Mouse (Mus musculus): Measurements from ENCODE around the gene Ide. TPM values are rescaled to one million over a fixed set of nuclear protein-coding genes. Genes with fewer than 3 reads are reported as not detected.
A peak's percentile ranks its signal among the peaks of the same experiment; 100 is the strongest.
"Not testable (repeated sequence)": the region's sequence is repeated elsewhere in the genome, so short reads cannot be mapped to it uniquely, and the experiment has no call there.

Ide gene
- total and polyA plus RNA-seq, 3 experiments = 9.1 to 120 (median 79.1) TPM

- ATAC-seq (ENCODE audit: extremely low read depth, insufficient number of reproducible peaks, low FRiP score, poor library complexity, severe bottlenecking) = no peak
- DNase-seq (ENCODE audit: low spot score) = no peak
- Histone ChIP-seq H3K4me1 (ENCODE audit: insufficient read depth, low read depth, low read length) (peaks cover 45% of the 10 kb centered on the region), H3K27me3 (ENCODE audit: insufficient read depth, low read length) (peaks cover 10% of the 10 kb centered on the region), H3K36me3 (replicated peaks) (no peaks in the 10 kb centered on the region), H3K9me3 (replicated peaks) (peaks cover 7% of the 10 kb centered on the region), H3K4me3 (ENCODE audit: low read depth, low read length) (peak overlapping the region; percentile 52; the same call in 1 of the 2 replicates)
- no peak for TF ChIP-seq POLR2AphosphoS5 (IDR thresholded peaks at IDR 0.05; ENCODE audit: insufficient replicate concordance, low read depth, low read length)
- no peak for TF ChIP-seq CTCF (IDR thresholded peaks at IDR 0.05; ENCODE audit: low read depth, low read length)
- no peak for TF ChIP-seq GATA2 (IDR thresholded peaks at IDR 0.05; ENCODE audit: borderline replicate concordance, low read depth, low read length)
- TF ChIP-seq TAL1 (conservative IDR thresholded peaks at IDR 0.05; ENCODE audit: low read depth, low read length) = no peak
- no peak for TF ChIP-seq GATA1 (IDR thresholded peaks at IDR 0.05; ENCODE audit: borderline replicate concordance, low read length)
Observed at GRCm38 (mm10) chr19:37238651-37239050, 99.0 kb downstream of the Ide start.

DNA sequence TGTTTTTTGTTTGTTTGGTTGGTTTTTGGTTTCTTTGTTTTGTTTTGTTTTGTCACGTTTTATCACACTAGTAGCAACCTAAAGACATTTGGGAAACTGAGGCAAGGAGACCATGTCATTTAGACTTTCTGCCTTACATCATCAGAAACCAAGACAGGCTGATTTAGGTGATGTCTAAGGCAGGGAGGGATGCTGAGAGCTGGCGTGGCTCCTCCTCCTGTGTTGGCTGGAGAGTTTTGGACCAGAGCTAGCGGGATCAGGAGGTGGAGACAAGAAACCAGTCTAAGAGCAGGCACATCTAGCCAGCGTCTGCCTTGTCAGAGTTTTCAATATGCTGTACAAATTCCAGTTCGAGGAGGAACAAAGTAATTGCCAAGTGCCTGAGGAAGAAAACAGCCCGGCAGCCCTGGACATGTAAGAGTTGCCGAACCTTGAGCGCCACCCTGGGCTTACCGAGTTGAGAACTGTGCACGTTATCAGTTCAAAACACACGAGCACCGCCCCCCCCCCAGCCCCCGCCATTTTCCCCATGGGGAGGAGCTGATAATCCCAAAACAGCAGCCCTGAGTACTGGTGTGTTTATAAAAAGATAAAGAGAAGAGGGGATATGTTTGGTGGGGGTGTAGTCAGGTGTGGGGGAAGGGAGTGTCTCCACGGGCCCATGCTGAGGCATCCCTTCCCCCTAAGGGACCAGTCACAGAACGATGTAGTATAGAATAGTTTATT, 99.8 kb downstream of the Ide start:
- peaks cover 9% of the 10 kb centered on the region for H3K9me3 ChIP-seq (replicated peaks)
- H3K27me3 ChIP-seq (ENCODE audit: insufficient read depth, low read length) = peaks cover 10% of the 10 kb centered on the region
- peak; percentile 53 for DNase-seq (ENCODE audit: low spot score)
- TF ChIP-seq GATA2 (IDR thresholded peaks at IDR 0.05; ENCODE audit: borderline replicate concordance, low read depth, low read length) = no peak
- TF ChIP-seq TAL1 (conservative IDR thresholded peaks at IDR 0.05; ENCODE audit: low read depth, low read length) = peak; percentile 67; the same call in 1 of the 2 replicates
- no peaks in the 10 kb centered on the region for H3K36me3 ChIP-seq (replicated peaks)
- peak overlapping the region; percentile 67; the same call in 1 of the 2 replicates for H3K4me3 ChIP-seq (ENCODE audit: low read depth, low read length)
- H3K4me1 ChIP-seq (ENCODE audit: insufficient read depth, low read depth, low read length) = peaks cover 47% of the 10 kb centered on the region
- peak; percentile 61 for ATAC-seq (ENCODE audit: extremely low read depth, insufficient number of reproducible peaks, low FRiP score, poor library complexity, severe bottlenecking)

DNA sequence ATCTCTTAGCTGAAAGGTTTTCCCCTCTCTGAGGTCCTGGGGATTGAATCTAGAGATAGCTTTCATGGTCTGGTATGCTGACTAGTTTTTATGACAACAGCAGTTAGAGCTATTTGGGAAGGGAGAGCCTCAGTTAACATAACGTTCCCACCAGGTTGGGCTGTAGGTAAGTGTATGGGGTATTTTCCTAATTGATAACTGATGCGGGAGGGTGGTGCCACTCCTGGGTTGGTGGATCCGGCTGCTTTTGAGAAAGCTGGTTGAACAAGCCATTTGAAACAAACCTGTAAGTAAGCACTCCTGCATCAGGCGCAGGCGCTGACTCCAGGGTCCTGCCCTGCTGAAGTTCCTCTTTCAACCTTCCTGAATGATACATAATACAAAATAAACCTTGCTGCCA, 100.3 kb downstream of the Ide start:
- peak overlapping the region; percentile 67; the same call in 1 of the 2 replicates for H3K4me3 ChIP-seq (ENCODE audit: low read depth, low read length)
- TF ChIP-seq TAL1 (conservative IDR thresholded peaks at IDR 0.05; ENCODE audit: low read depth, low read length) (no peak), POLR2AphosphoS5 (IDR thresholded peaks at IDR 0.05; ENCODE audit: insufficient replicate concordance, low read depth, low read length) (no peak), CTCF (IDR thresholded peaks at IDR 0.05; ENCODE audit: low read depth, low read length) (no peak), GATA2 (IDR thresholded peaks at IDR 0.05; ENCODE audit: borderline replicate concordance, low read depth, low read length) (no peak), GATA1 (IDR thresholded peaks at IDR 0.05; ENCODE audit: borderline replicate concordance, low read length) (no peak)
- H3K4me1 ChIP-seq (ENCODE audit: insufficient read depth, low read depth, low read length) = peaks cover 51% of the 10 kb centered on the region
- no peak for ATAC-seq (ENCODE audit: extremely low read depth, insufficient number of reproducible peaks, low FRiP score, poor library complexity, severe bottlenecking)
- no peaks in the 10 kb centered on the region for H3K36me3 ChIP-seq (replicated peaks)
- no peak for DNase-seq (ENCODE audit: low spot score)
- peaks cover 10% of the 10 kb centered on the region for H3K27me3 ChIP-seq (ENCODE audit: insufficient read depth, low read length)
- peaks cover 9% of the 10 kb centered on the region for H3K9me3 ChIP-seq (replicated peaks)

DNA sequence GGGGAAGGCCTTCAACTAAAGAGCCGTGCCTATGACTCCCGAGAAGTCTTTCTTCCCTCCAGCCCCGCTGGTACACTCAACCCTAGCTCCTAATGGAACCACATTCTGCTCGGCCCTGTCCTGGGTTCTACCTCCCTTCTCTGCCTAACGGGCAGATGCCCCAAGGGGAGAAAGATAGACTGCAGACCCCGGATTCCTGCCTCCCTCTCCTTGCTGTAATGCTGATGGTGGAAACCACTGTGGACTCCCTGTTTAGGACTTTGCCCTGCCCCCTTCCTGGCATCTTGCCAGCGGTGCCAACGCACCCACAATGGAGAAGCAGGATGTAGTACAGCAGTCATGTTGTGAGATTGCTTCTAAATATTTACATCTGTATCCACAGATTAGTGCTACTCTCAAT, 101.8 kb downstream of the Ide start:
- no peaks in the 10 kb centered on the region for H3K36me3 ChIP-seq (replicated peaks)
- peaks cover 9% of the 10 kb centered on the region for H3K9me3 ChIP-seq (replicated peaks)
- no peak for ATAC-seq (ENCODE audit: extremely low read depth, insufficient number of reproducible peaks, low FRiP score, poor library complexity, severe bottlenecking)
- TF ChIP-seq GATA1 (IDR thresholded peaks at IDR 0.05; ENCODE audit: borderline replicate concordance, low read length) (no peak), POLR2AphosphoS5 (IDR thresholded peaks at IDR 0.05; ENCODE audit: insufficient replicate concordance, low read depth, low read length) (no peak), GATA2 (IDR thresholded peaks at IDR 0.05; ENCODE audit: borderline replicate concordance, low read depth, low read length) (no peak), CTCF (IDR thresholded peaks at IDR 0.05; ENCODE audit: low read depth, low read length) (no peak), TAL1 (conservative IDR thresholded peaks at IDR 0.05; ENCODE audit: low read depth, low read length) (no peak)
- no peak overlapping the region for H3K4me3 ChIP-seq (ENCODE audit: low read depth, low read length)
- peaks cover 58% of the 10 kb centered on the region for H3K4me1 ChIP-seq (ENCODE audit: insufficient read depth, low read depth, low read length)
- DNase-seq (ENCODE audit: low spot score) = no peak
- H3K27me3 ChIP-seq (ENCODE audit: insufficient read depth, low read length) = peaks cover 5% of the 10 kb centered on the region

GRCm38 (mm10) chr19:37233561-37234539, 103.8 kb downstream of the Ide start:
- Histone ChIP-seq H3K9me3 (replicated peaks) (peaks cover 9% of the 10 kb centered on the region), H3K27me3 (ENCODE audit: insufficient read depth, low read length) (no peaks in the 10 kb centered on the region; the same call in 1 of the 2 replicates), H3K4me3 (ENCODE audit: low read depth, low read length) (peak overlapping the region; percentile 36; the same call in 1 of the 2 replicates), H3K36me3 (replicated peaks) (no peaks in the 10 kb centered on the region), H3K4me1 (ENCODE audit: insufficient read depth, low read depth, low read length) (peaks cover 51% of the 10 kb centered on the region)
- DNase-seq (ENCODE audit: low spot score) = no peak
- ATAC-seq (ENCODE audit: extremely low read depth, insufficient number of reproducible peaks, low FRiP score, poor library complexity, severe bottlenecking) = no peak
- TF ChIP-seq GATA1 (IDR thresholded peaks at IDR 0.05; ENCODE audit: borderline replicate concordance, low read length) (no peak), GATA2 (IDR thresholded peaks at IDR 0.05; ENCODE audit: borderline replicate concordance, low read depth, low read length) (no peak), POLR2AphosphoS5 (IDR thresholded peaks at IDR 0.05; ENCODE audit: insufficient replicate concordance, low read depth, low read length) (no peak), CTCF (IDR thresholded peaks at IDR 0.05; ENCODE audit: low read depth, low read length) (no peak), TAL1 (conservative IDR thresholded peaks at IDR 0.05; ENCODE audit: low read depth, low read length) (no peak)

DNA sequence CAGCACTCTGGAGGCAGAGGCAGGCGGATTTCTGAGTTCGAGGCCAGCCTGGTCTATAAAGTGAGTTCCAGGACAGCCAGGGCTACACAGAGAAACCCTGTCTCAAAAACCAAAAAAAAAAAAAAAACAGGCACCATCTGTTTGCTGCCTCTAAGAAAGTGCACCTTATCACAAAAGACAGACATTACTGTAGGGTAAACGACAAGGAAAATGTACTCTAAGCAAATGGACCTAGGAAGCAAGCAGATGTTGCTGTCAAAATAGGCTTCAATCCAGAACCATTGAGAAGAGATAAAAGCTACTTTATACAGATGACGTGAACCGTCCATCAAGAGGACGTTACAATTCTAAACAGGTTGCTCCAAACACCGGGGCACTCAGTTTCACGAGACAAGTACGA, 105.1 kb downstream of the Ide start:
- H3K9me3 ChIP-seq (replicated peaks); H3K36me3 ChIP-seq (replicated peaks); ATAC-seq (ENCODE audit: extremely low read depth, insufficient number of reproducible peaks, low FRiP score, poor library complexity, severe bottlenecking); H3K4me3 ChIP-seq (ENCODE audit: low read depth, low read length); H3K27me3 ChIP-seq (ENCODE audit: insufficient read depth, low read length); DNase-seq (ENCODE audit: low spot score): not testable (repeated sequence)
- TF ChIP-seq TAL1 (conservative IDR thresholded peaks at IDR 0.05; ENCODE audit: low read depth, low read length) = peak; percentile 67
- peaks cover 39% of the 10 kb centered on the region for H3K4me1 ChIP-seq (ENCODE audit: insufficient read depth, low read depth, low read length)

Data from G1E (cell line).